Mouse (Mus musculus) erythroid progenitor cell, adult 5-6 weeks (primary cell): ENCODE measurements around the gene Naaladl1. TPM values are rescaled to one million over a fixed set of nuclear protein-coding genes. Genes with fewer than 3 reads are reported as not detected.
A peak's percentile ranks its signal among the peaks of the same experiment; 100 is the strongest.

Experiments
- ATAC-seq: replicated peaks from 2 replicates; pipeline ENCODE4 v1.8.0; 2016; ENCODE audit warnings: moderate number of reproducible peaks, mild to moderate bottlenecking, moderate TSS enrichment, inconsistent platforms; ENCODE audit not compliant: poor library complexity, low FRiP score, severe bottlenecking
- total RNA-seq, 2 experiments: library from RNA; stranded (forward) in 1 of 2; stranded (reverse) in 1 of 2; fragments of 150-400 nt in 1 of 2; fragments of 186-747, 209-891 nt in 1 of 2; gene quantifications; 2 replicates each; pipeline versions ENCODE4 v1.2.3 to v1.2.4; 2015 to 2017; ENCODE audit warnings: low replicate concordance in 2 of 2

Naaladl1 gene
- total RNA-seq, 2 experiments from 2014 or later, result 9.8 to 14.7 TPM

DNA sequence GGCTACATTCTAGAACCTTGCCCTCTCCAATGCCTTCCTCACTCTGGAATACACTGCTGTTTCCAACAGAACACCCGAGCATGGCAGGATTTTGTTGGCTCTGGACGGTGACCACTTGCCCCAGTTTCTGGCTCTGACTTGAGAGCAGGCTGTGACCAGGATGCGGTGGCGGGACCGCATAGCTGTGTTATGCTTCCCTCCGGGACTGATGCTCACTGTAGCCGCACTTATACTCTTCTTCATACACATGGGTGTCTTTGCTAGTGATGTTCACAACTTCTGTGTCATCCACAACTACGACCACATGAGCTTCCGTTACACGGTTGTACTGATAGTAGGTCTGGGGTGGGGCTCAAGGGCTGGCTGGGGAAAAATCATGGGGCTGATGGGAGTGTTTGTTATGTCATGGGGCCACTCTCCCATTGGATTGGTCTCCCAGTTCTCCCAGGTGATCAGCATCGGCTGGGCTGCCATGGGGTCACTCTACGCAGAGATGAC is 25.6 kb upstream of the Naaladl1 start, which contains the start of gene Tmem262:
TSS of gene Tmem262 (plus strand) at position 51 of the 498 bp plus-strand sequence.
- no peak for ATAC-seq

DNA sequence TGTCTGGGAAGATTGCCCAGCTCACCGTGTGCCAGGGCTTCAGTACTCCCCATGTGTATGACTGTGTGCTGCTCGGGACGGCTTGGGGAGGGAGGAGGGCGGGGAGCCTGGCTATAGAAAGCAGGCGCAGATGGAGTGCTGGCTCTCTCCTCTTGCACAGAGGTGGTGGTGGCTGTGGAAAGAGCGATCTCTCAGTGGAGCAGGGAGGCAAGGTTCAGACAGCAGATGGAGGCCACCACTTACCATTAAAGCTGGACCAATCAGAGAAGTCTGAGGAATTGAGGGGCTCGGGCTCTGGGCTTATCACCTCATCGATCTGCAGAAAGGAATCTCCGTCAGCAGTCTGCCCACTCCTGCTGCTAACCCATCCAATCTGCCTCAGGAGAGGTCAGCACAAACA is 23.4 kb upstream of the Naaladl1 start, which contains the start of gene Gm28374:
TSS of gene Gm28374 (minus strand) at position 101 of the 400 bp plus-strand sequence.
- no peak for ATAC-seq

DNA sequence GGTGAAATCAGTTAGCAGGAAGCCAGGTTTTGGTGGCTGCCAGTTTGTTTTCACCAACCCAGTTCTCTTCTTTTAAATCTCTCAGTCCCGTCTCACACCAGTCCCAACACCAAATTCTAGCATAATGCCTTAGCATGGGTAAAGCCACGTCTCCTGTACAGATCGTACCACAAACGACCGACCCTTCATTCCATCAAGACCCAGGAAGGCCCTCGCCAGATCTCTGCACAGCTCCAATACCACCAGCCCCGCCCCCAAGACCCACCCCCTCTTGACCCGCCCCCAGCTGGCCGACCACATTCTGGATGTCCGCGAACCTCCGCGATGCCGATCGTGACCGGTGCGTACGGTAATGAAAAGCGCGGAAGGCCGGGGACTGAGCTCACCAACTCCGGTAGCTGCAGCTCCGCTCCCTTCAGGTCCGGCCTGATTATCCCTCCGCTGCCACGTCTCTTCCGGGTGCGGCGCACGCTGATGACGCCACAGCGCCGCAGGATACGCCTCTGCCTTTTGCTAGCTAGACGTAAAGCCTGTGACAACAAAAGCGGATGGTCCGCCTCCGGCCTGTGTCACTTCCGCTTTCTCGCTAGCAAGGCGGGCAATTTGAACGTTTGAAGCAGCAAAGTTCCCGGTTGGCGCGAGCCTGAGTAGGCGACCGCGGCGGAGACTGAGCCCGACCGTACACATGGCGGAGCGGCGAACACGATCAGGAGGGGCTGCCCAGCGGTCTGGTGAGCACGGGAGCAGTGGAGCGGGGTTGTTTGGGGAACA is 20.9 kb upstream of the Naaladl1 start, which contains the start of the genes Zfpl1 and Cdca5:
TSS of gene Zfpl1 (minus strand) at position 479 of the 771 bp plus-strand sequence.
TSS of gene Cdca5 (plus strand) at position 506 of the 771 bp plus-strand sequence.
- peak; percentile 91 for ATAC-seq

DNA sequence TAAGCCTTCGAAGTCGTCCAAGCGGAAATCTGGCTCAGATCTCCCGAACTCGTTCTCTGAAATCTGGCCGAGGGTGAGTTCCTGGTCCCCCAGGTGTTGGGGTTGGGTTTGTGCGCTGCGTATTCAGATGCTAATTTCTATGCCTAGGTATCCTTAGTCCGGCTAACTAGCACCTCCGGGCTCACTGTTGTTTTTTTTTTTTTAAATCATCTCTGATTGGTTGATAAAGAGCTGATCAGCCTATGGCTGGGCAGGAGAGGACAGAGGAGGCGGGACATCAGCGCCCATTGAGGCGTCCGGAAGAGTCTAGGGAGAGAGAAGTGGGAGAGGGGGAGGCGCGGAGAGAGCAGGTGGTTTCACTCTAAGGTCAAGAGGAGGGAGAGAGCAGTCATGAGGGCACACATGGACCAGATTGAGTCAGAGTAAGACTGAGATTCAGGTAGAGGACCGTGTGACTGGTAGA is 20.1 kb upstream of the Naaladl1 start:
- ATAC-seq, result peak; percentile 85

DNA sequence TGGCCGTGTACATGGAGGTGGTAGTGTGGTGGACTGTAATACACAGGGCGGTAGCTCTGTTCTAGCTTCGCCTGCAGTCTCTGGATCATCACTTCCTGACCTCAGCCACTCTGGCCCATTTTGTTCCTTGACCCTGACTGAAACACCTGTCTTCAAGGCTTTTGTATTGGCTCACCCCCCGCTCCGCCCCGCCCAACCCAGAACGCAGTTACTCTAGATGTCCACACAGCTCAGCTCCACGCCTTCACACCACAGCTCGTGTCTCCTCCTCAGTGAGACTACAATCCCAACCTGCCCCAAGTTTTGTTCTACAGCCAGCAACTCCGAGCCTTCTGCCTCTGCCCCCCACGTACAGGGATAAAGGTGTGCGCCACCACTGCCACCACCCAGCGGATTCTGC is 16.7 kb upstream of the Naaladl1 start:
- no peak for ATAC-seq

DNA sequence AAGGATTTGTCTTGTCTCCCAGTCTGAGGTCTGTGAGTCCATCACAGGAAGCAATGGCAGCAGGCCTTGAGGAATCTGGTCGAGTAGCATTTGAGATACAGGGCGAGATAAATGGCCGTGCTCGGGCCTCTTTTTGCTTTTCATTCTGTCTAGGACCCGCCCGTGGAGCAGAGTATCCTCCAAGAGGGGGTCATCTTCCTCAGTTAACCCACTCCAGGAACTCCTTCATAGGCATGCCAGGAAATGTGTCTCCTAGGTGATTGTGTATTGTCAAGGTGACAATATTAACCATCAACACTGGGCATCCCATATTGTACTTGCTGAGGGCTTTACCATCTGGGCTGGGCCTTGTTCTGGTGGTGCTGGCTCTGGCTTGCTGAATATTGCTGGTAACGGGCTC is 11.5 kb upstream of the Naaladl1 start, which contains the start of gene AC131692.1:
TSS of gene AC131692.1 (plus strand) at position 301 of the 400 bp plus-strand sequence.
- no peak for ATAC-seq

DNA sequence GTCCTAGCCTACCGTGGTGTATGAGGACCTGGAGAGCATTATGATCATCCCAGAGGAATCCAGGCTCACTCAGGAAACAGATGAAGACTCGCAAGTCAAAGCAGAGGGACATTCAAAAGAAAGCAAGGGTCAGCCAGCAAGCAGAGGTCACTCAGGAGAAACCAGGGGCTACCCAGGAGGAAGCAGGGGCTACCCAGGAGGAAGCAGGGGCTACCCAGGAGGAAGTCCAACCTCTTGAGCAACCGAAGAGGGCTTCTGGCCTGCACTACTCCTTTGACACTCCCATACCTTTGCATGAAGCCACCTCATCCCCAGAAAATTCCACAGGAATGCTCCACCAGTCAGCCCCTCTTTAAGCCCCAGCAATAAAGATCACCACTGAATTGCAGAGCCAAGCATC is 7.7 kb upstream of the Naaladl1 start:
- no peak for ATAC-seq

DNA sequence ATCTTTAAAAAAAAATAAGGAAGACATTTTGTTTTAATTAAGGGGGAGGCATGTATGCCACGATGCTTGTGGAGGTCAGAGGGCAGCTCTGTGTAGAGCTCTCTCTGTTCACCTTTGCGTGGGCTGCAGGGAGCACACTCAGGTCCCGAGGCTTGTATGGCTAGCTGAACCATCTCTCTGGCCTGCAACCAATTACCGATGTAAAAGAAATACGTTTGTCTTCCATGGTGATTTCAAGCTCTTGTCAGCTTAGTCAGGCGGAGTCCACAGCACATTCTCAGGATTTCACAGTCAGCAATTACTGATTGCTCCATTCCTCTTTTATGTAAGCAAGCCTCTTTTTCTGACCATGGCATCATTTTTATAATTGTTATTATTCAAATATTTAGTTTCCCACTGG is 4.4 kb upstream of the Naaladl1 start:
- ATAC-seq, result no peak

DNA sequence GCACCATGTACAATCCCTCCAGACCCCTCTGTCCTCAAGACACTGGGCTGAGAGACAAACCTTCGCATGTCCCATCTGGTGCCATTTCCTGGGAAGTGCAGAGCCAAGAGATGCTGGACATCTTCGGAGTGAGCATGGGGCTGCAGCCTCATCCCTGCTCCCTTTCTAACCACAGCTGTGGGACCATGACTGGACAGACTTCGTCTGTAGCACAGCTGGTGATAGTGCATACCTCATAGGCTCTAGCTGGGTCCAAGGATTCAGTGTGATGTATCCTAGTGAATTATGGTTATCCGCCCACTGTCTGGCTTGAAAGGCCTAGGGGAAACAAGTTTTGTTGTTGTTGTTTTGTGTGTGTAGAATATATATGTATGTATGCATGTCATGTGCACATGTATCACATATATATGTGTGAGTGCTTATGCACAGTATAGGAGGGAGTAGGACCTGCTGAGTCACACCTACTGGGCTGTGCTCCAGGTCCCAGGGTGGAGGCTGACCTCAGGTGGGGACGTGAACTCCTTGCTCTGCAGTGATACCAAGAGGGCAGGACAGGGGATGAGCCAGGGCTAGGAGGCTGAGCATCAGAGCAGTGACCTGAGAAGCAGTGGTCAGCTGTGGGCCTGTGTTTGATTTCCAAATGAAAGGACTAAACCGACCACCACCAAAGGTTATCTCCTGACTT is 3.3 kb upstream of the Naaladl1 start:
- peak; percentile 97 for ATAC-seq

DNA sequence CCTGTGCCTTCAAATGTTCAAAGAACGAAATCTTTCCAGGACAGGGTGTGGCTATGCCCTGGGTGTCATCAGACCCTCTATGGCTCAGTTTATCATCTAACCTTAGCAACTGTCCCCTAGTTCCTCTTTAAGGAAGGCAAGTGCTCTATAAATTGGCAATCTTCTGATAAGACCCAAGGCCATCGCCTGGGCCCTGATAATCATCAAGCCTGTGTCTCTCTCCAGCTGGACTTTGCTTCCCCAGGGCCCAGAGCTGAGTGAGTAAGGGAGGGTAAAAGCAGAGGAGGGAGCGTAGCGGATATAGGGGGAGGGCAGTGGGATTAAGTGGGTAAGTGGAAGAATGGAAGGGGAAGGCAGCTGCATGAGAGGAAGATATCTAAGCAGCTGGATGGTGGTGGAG is 1.1 kb upstream of the Naaladl1 start:
- no peak for ATAC-seq

DNA sequence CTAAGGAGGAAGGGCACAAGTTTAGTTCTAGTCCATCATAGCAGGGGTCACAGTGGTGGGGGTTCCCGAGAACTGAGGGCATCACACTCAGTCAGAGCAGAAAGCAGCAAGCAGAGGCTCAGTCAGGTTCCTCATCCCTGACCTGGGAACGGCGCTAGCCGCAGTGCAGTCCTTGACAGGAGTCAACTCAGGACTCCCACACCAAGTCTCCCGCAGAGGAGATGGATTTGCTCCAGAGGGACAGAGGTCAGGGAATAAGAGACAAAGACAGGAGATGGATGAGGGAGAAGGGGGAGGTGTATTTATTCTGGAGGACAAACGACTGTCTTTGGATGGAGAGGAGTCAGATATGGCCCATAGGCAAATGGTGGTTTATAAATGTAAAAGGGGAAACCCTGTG is 7.5 kb downstream of the Naaladl1 start:
- ATAC-seq, result no peak

DNA sequence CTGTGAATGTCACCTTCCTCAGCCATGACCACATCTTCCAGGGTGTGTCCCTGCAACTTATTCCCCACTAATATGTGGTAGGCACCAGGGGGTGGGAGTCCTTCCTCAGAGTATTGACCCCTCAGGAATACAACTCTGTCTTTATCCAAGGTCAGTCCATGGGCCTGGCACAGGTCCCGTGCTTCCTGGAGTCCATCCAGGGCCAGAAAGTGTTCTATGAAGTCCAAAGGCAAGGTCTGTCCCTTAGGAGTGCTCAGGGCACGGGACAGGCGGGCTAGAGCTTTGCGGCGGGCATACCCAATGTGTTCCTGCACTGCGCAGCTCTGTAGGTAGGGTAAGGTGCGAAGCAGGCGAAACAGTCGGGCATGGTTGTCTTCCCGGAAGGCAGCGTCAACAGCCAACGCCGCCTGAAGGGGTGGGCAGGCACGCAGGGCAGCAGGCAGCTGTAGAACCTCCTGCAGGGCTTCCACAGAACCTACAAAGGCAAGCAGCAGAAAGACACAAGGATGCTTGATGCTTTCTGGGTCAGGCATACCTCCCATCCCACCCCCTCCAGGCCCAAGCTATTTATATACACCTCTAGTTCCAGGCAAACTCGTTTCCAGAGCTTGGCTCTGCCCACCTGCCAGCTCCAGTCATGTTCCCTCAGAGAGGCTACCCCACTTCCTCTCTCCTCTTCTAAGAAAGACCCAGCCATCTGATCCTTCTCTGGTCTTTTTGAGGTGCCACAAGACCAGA is 10.7 kb downstream of the Naaladl1 start:
- ATAC-seq, result no peak

DNA sequence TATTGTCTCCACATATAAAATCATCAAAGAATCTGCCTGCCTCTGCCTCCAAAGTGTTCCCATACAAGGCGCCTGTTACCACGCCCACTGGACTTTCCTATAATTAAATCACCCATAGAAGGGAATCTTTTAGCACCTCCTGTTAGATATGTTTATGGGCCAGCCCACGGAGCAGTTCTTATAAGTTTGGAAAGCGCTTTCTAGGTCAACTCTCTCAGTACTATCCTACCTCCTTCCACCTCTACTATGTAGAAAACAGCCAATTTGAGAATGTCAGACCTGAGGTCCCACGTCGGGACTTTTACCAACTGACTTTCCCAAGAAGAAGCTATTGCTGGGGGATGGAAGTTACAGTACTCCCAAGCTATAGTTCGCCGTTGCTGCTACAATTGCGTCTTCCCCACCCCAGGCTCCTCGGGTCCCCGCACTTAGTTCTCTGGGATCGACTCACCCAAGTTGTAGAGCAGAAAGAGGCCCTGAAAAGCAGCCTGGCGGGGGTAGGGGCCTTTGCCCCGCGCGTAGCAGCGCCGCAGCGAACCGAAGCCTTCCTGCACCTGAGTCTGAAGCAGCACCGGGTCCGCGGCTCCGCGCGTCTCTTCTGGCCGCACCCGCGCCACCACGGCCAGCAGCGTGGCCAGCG is 11.9 kb downstream of the Naaladl1 start:
- no peak for ATAC-seq

DNA sequence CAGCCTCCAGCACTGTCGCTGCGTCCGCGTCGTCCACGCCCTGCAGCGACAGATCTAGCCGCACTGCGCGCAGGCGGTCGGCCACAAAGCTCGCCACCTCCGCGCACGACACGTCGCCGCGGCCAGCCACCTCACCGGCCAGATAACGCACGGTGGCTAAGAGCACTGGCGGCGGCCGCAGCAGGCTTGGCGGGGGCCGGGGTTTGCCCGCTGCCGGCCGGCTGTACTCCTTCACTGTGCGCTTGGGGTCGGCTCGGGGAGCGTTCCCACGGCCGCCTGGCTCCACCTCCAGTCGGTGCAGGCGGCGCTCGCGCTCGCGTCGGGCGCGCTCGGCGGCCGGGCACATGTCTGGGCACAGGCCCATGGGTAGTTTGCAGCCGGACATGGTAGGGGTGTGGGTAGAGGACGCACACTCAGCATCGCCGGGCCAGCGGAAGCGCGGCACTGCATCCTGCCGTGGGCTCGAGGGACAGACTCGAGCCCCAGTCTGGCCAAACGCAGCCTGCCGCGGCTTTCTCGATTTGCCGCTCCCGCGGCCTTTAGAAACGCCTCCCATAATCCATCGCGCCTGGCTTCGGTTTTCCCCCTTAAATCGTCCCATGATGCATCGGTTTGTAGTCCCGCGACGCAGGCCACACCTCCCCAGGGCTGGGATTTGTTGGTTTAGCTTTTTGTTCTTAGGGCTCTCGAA is 12.5 kb downstream of the Naaladl1 start, which contains the start of gene Sac3d1:
TSS of gene Sac3d1 (minus strand) at position 665 of the 691 bp plus-strand sequence.
- ATAC-seq, result peak; percentile 87

DNA sequence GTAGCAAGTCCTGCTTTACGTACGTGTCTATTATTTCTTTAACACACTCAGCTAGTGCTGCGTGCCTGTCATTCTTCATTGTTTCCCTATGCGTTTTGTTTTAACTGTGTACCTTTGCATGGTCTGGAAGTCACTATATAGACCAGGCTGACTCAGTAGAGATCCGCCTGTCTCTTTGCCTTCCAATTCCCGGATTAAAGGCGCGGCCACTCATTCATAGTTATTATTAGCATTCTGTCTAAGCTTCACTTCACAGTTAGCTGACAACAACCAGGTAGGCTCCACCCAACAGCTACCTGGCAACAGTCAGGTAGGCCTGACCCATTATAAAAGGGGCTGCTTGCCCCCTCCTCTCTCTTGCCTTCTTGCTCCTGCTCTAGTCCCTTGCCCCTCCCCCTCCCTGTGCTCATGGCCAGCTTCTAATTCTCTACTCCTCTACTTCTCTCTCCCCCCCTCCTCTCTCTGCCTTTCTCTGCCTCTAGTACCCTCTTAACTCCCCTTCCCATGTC is 13.1 kb downstream of the Naaladl1 start:
- ATAC-seq, result peak; percentile 23

DNA sequence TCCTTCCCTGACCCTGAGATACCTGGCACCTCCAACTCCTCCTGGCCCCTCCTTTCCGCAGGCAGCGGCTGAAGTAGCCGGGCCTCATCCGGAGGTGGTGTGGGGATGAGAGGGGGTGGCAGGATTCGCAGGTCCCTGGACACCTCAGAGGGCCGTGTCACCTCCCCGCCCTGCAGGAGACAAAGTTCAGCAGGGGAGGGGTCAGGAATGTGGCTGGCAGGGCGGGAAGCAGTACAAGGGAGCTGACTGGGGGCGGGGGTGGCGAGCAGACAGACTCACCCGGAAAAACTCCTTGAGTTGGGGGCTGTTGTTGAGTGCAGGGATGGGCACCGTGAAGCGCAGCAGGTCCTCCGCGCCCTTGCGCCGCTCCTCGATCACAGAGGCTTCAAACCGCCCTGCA is 16.2 kb downstream of the Naaladl1 start:
- ATAC-seq, result no peak

DNA sequence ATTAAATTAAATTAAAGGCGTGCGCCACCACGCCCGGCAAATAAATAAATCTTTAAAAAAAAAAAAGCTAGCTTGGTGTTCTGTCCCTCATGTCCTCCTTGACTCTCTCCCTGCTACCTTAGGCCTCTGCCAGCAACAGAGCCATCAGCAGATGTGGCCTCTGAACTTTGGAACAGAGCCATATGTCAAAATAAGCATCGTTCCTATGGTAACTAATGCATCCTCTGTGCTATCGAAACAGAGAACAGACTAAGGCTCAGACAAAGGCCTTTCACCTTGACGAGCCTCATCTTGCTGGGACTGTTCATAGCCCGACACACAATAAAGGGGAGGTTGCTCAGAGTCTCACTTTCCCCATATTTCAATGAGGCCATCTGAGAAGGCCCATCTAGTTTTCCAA is 17.7 kb downstream of the Naaladl1 start:
- no peak for ATAC-seq

DNA sequence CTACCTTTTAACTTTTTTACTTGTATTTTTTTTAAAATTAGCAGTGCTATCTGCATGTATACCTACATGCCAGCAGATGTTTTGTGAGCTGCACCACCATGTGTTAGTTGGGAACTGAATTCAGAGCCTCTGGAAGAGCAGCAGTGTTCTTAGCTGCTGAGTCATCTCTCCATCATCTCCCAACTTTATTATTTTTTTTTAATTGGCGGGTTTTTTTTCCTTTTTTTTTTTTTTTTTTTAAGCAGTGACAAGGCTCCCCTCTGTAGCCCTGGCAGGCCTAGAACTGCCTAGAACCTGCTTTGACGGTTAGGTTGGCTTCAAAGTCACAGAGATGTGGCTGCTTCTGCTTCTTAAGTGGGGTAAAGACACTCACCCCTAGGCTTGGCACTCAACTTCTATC is 19.3 kb downstream of the Naaladl1 start:
- ATAC-seq, result no peak

DNA sequence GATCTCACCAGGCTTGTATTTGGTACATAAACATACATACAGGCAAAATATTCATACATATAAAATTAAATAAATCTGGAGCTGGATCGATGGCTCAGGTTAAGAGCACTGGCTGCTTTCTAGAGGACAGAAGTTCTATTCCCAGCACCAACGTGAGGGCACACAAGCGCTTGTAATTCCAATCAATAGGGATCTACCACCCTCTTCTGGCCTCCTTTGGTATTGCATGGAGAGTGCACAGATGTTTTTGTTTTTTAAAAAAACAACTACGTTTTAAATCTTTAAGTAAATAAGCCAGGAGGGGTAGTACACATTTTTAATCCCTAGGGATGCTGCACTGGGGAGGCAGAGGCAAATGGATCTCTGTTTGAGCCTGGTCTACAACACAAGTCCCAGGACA is 20.7 kb downstream of the Naaladl1 start:
- peak; percentile 39; the same call in 1 of the 2 replicates for ATAC-seq
